Mouse (Mus musculus): ENCODE results near the gene Cxxc4. TPM values are rescaled to one million over a fixed set of nuclear protein-coding genes. Genes with fewer than 3 reads are reported as not detected.

Gene Cxxc4
- total and polyA plus RNA-seq, 2 experiments from 2014 or later: 23.2 to 28.9 TPM

DNA sequence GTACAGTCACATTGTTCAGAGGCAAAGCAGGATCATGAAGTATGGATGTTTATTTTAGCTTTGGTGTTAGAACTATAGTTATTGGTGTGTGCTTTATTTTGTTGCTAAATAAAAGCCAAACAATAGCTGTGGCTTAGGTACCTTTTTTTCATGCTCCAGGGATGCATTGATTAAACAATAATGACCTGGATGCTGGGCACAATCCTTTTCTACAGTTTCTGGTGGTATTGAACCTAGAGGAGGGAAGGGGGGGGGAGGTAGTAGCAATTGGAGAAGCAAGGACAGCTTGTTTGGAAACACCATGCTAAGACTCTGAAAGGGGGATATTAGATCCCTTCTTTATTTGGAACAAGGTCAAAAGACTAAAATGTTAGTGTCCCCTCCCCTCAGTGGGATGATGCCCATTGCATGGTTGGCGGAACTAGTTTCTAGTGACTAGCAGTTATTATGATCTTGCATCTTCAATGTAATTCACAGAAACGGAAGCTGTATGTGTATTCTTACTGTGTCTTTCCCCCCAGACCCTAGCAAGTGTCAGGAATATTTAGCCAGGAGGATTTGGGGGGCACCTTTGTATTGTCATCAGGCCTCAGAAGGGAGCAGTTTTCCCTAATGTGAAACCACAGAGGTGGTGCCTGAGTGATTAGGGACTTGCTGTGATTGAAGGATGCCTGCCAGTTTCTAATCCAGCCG is 975 bp downstream of the Cxxc4 start:
- peak overlapping the region; percentile 48; the same call in 1 of the 2 replicates for H3K9ac ChIP-seq (replicated peaks; ENCODE audit: low read length)
- no peaks in the 10 kb centered on the region for H3K9me3 ChIP-seq (ENCODE audit: low read length)
- ATAC-seq (no peak), DNase-seq (ENCODE audit: low spot score) (no peak)
- H3K36me3 ChIP-seq (ENCODE audit: insufficient read depth, low read length): no peaks in the 10 kb centered on the region
- H3K4me2 ChIP-seq (ENCODE audit: low read depth, low read length): peak overlapping the region; percentile 70
- no peak for TF ChIP-seq CTCF (IDR thresholded peaks at IDR 0.05; ENCODE audit: low read depth)
- peak overlapping the region; percentile 81; the same call in 1 of the 2 replicates for H3K27ac ChIP-seq
- H3K4me3 ChIP-seq (ENCODE audit: low read length): peak overlapping the region; percentile 77
- 43% methylated on average over 3 of the region's 3 CpGs for WGBS
- peaks cover 3% of the 10 kb centered on the region; the same call in 1 of the 2 replicates for H3K4me1 ChIP-seq (ENCODE audit: insufficient read depth, low read length)
- H3K27me3 ChIP-seq (ENCODE audit: insufficient read depth, low read length): no peaks in the 10 kb centered on the region

DNA sequence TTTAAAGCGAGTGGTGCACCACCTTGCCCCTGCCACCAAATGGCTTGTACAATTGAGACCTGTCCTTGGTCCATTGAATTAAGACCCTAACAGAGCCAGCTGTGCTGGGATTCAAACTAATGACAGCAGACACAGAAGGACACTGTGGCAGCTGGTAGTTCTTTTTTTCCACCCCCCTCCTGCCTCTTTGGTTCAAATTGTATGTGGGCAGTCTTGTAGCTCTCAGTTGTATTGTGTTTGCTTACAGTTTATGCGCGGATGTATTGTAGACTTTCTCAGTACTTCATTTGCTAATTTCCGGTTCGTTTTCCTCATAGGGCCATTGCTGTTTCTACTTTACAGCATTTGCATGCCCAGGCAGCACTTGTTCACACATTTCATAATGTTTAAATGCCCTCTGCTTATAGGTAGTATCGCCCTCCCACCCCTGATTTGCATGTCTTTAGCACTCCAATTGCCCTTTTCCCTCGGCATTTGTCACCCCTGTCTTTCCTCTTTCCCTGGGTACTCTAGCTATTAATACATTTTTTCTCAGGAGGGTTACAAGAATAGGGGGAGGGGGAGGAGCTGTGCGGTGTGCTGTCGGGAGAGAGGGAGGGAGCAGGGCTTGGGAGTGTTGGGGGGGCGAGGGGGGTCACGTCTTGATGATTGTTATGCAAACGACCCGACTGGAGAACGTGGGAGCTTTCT is 2.5 kb downstream of the Cxxc4 start:
- H3K4me2 ChIP-seq (ENCODE audit: low read depth, low read length): peak overlapping the region; percentile 70
- peaks cover 8% of the 10 kb centered on the region for H3K4me1 ChIP-seq (ENCODE audit: insufficient read depth, low read length)
- H3K27me3 ChIP-seq (ENCODE audit: insufficient read depth, low read length): no peaks in the 10 kb centered on the region
- peak overlapping the region; percentile 98 for H3K27ac ChIP-seq
- ATAC-seq (peak; percentile 13; the same call in 1 of the 2 replicates), DNase-seq (ENCODE audit: low spot score) (peak; percentile 61)
- 1% methylated on average over 14 of the region's 14 CpGs for WGBS
- TF ChIP-seq CTCF (IDR thresholded peaks at IDR 0.05; ENCODE audit: low read depth): no peak
- peak overlapping the region; percentile 77 for H3K4me3 ChIP-seq (ENCODE audit: low read length)
- no peaks in the 10 kb centered on the region for H3K36me3 ChIP-seq (ENCODE audit: insufficient read depth, low read length)
- H3K9ac ChIP-seq (replicated peaks; ENCODE audit: low read length): peak overlapping the region; percentile 81
- no peaks in the 10 kb centered on the region for H3K9me3 ChIP-seq (ENCODE audit: low read length)

DNA sequence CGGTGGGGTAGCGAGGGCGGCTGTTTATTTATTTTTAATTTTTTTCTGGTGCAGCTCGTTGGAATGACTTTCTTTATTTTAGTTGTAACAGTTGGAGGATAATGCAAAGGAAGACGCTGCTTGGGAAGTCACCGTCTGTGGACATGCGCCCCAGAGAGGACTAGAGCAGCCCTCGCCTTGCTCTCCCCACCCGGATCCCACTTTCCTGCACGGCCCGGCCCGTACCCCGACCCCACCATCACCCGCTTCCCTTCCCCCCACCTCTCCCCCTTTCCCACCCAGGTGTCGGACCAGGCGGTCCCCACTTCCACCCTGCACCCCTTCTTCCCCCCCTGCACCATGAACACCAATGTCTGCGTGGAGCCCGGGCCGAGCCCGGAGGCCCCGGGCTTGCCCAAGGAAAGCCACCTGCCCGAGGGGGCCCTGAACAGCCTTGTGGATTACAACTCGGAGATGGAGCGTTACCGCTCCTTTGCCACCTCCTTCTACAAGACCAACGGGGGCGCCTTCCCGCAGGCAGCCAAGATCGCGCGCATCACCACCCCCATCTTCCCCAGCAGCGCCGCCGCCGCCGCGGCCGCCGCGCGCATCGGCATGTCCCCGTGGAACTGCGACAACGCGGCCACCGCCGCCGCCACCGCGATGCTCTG is 3.2 kb downstream of the Cxxc4 start:
- Histone ChIP-seq H3K4me3 (ENCODE audit: low read length) (peak overlapping the region; percentile 77), H3K27me3 (ENCODE audit: insufficient read depth, low read length) (no peaks in the 10 kb centered on the region), H3K4me1 (ENCODE audit: insufficient read depth, low read length) (peaks cover 8% of the 10 kb centered on the region), H3K9me3 (ENCODE audit: low read length) (no peaks in the 10 kb centered on the region), H3K9ac (replicated peaks; ENCODE audit: low read length) (peak overlapping the region; percentile 81), H3K4me2 (ENCODE audit: low read depth, low read length) (peak overlapping the region; percentile 70), H3K36me3 (ENCODE audit: insufficient read depth, low read length) (no peaks in the 10 kb centered on the region), H3K27ac (peak overlapping the region; percentile 98)
- TF ChIP-seq CTCF (IDR thresholded peaks at IDR 0.05; ENCODE audit: low read depth): peak; percentile 27
- ATAC-seq (peak; percentile 57), DNase-seq (ENCODE audit: low spot score) (peak; percentile 84)
- under 1% methylated on average over 50 of the region's 51 CpGs for WGBS

DNA sequence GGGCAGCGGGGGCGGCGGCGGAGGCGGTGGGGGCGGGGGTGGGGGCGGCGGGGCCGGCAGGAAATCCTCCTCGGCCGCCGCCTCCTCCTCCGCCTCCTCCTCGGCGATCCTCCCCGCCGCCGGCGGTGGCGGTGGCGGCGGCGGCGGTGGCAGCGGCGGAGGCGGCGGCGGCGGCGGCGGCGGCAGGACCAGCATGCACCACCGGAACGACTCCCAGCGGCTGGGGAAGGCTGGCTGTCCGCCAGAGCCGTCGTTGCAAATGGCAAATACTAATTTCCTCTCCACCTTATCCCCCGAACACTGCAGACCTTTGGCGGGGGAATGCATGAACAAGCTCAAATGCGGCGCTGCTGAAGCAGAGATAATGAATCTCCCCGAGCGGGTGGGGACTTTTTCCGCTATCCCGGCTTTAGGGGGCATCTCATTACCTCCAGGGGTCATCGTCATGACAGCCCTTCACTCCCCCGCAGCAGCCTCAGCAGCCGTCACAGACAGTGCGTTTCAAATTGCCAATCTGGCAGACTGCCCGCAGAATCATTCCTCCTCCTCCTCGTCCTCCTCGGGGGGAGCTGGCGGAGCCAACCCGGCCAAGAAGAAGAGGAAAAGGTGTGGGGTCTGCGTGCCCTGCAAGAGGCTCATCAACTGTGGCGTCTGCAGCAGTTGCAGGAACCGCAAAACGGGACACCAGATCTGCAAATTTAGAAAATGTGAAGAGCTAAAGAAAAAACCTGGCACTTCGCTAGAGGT is 3.9 kb downstream of the Cxxc4 start:
- DNase-seq (ENCODE audit: low spot score) (peak; percentile 91), ATAC-seq (peak; percentile 70)
- Histone ChIP-seq H3K27ac (peak overlapping the region; percentile 98), H3K4me3 (ENCODE audit: low read length) (peak overlapping the region; percentile 77), H3K4me2 (ENCODE audit: low read depth, low read length) (peak overlapping the region; percentile 70), H3K4me1 (ENCODE audit: insufficient read depth, low read length) (peaks cover 8% of the 10 kb centered on the region), H3K9ac (replicated peaks; ENCODE audit: low read length) (peak overlapping the region; percentile 81), H3K36me3 (ENCODE audit: insufficient read depth, low read length) (no peaks in the 10 kb centered on the region), H3K9me3 (ENCODE audit: low read length) (no peaks in the 10 kb centered on the region), H3K27me3 (ENCODE audit: insufficient read depth, low read length) (no peaks in the 10 kb centered on the region)
- WGBS: 0% methylated on average over 27 of the region's 61 CpGs
- TF ChIP-seq CTCF (IDR thresholded peaks at IDR 0.05; ENCODE audit: low read depth): no peak

DNA sequence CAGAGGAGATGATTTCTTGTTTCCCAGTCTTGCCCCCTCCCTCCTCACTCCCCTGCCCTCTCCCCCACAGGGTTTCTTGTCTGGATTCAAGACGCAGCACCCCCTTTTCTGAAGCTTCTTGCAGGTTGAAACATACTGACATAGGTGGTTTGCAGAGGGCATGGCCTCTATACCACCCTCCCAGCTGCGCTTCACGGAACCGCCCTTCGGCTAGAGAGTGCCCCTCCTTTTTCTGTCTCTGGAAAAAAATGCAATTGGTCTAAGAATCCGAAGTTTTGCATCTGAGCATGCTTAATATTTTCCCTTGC is 4.4 kb downstream of the Cxxc4 start:
- Histone ChIP-seq H3K9me3 (ENCODE audit: low read length) (no peaks in the 10 kb centered on the region), H3K4me3 (ENCODE audit: low read length) (peak overlapping the region; percentile 77), H3K9ac (replicated peaks; ENCODE audit: low read length) (peak overlapping the region; percentile 81), H3K4me1 (ENCODE audit: insufficient read depth, low read length) (peaks cover 8% of the 10 kb centered on the region), H3K4me2 (ENCODE audit: low read depth, low read length) (peak overlapping the region; percentile 70), H3K36me3 (ENCODE audit: insufficient read depth, low read length) (no peaks in the 10 kb centered on the region), H3K27ac (peak overlapping the region; percentile 98), H3K27me3 (ENCODE audit: insufficient read depth, low read length) (no peaks in the 10 kb centered on the region)
- 3% methylated on average over 6 of the region's 6 CpGs for WGBS
- no peak for TF ChIP-seq CTCF (IDR thresholded peaks at IDR 0.05; ENCODE audit: low read depth)
- ATAC-seq: no peak; the same call in 1 of the 2 replicates
- DNase-seq (ENCODE audit: low spot score): peak; percentile 37

DNA sequence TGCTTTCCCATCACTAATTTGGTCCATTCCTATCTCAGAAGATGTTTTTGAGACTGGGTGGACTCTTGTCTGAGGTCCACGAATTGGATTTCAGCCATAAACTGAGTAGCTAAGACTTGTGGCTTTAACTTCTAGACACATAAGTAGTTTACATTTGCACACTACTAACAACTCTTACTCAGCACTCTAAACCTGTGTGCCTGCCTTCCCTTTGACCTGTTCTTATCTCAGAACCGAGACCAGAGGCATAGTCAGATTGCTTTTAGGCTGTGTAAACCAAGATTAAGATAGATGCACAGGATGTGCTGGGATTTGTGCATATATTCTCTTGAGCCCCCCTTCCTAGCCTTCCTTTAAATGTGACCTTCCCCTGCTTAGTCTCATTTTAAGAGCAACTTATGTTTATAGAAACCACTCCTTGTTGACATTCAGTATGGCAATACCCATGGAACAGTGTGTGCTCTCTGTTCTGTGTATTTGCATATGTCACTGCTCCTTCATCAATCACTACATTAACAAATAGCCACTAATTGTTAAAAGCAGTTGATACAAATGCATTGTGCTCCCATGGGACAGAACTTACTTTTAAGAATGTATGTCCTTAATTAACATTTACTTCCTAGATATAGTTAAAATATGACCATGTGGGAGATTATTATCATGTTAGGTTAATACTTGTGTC is 7.0 kb downstream of the Cxxc4 start:
- Histone ChIP-seq H3K4me2 (ENCODE audit: low read depth, low read length) (peak overlapping the region; percentile 70), H3K9ac (replicated peaks; ENCODE audit: low read length) (no peak overlapping the region), H3K27ac (no peak overlapping the region), H3K27me3 (ENCODE audit: insufficient read depth, low read length) (no peaks in the 10 kb centered on the region), H3K4me3 (ENCODE audit: low read length) (no peak overlapping the region), H3K4me1 (ENCODE audit: insufficient read depth, low read length) (peaks cover 8% of the 10 kb centered on the region), H3K36me3 (ENCODE audit: insufficient read depth, low read length) (no peaks in the 10 kb centered on the region), H3K9me3 (ENCODE audit: low read length) (no peaks in the 10 kb centered on the region)
- DNase-seq (ENCODE audit: low spot score) (no peak), ATAC-seq (no peak)
- TF ChIP-seq CTCF (IDR thresholded peaks at IDR 0.05; ENCODE audit: low read depth): no peak
- WGBS: 59% methylated on average over 2 of the region's 2 CpGs

Measured in hindbrain, postnatal 0 days (tissue).